Mouse (Mus musculus) spleen, adult 2 months (tissue): ENCODE data around the gene Sntb2. TPM values are rescaled to one million over a fixed set of nuclear protein-coding genes. Genes with fewer than 3 reads are reported as not detected.

Experiments
- DNase-seq, 2 experiments: peaks; one replicate each; pipeline versions ENCODE4 v3.0.0 to v3.0.0-alpha.2; 2012 to 2021; ENCODE audit warnings: low spot score in 2 of 2, low read depth in 1 of 2
- H3K27ac ChIP-seq: fragments of 200-500 bp; 2 replicates; pipeline ENCODE4 v1.5.1; 2012; ENCODE audit warnings: low read length, inconsistent platforms; ENCODE audit not compliant: insufficient read depth
- H3K27me3 ChIP-seq: fragments of 200-500 bp; 2 replicates; pipeline ENCODE4 v1.6.1; 2012; ENCODE audit warnings: mild to moderate bottlenecking, moderate library complexity, low read length, inconsistent platforms; ENCODE audit not compliant: control insufficient read depth, insufficient read depth
- H3K36me3 ChIP-seq: fragments of 200-500 bp; 2 replicates; pipeline ENCODE4 v1.6.1; 2012; ENCODE audit warnings: mild to moderate bottlenecking, low read length, inconsistent platforms; ENCODE audit not compliant: control insufficient read depth, insufficient read depth
- H3K4me1 ChIP-seq: fragments of 200-500 bp; 2 replicates; pipeline ENCODE4 v1.6.1; 2011; ENCODE audit warnings: inconsistent platforms; ENCODE audit not compliant: control insufficient read depth, insufficient read depth, insufficient read length
- H3K4me3 ChIP-seq: fragments of 200-500 bp; 2 replicates; pipeline ENCODE4 v1.5.1; 2011; ENCODE audit warnings: mild to moderate bottlenecking, inconsistent platforms; ENCODE audit not compliant: insufficient read depth, insufficient read length; ENCODE audit errors: extremely low read depth
- CTCF ChIP-seq: fragments of 200-500 bp; IDR thresholded peaks from 2 replicates; pipeline ENCODE4 v1.5.1; 2011; ENCODE audit warnings: mild to moderate bottlenecking, inconsistent platforms; ENCODE audit not compliant: insufficient read depth, insufficient read length, insufficient replicate concordance; ENCODE audit errors: extremely low read depth
- POLR2A ChIP-seq: fragments of 200-500 bp; IDR thresholded peaks from 2 replicates; pipeline ENCODE4 v1.6.1; 2011; ENCODE audit warnings: low read depth, low read length, inconsistent platforms
- WGBS: fragments of 180-500 bp; shearing (Covaris S2); methylation state at CpG from one replicate; pipeline ENCODE4 v1.1.7; 2018; 5-methylcytosine and 5-hydroxymethylcytosine counted together
- polyA plus RNA-seq: library from polyadenylated mRNA; depleted of rRNA; stranded (reverse); fragments of >200 nt; gene quantifications from 2 replicates; pipeline ENCODE4 v1.2.3, GENCODE M21; 2012

The Sntb2 gene
- polyA plus RNA-seq, 1 experiment, result 4.9 TPM

- H3K27ac ChIP-seq, result peak overlapping the region; percentile 33; the same call in 1 of the 2 replicates
- TF ChIP-seq CTCF, result no peak
- TF ChIP-seq POLR2A, result no peak
- 91% methylated on average over 5 of the region's 5 CpGs for WGBS
Observed at GRCm38 (mm10) chr8:106929921-106930320, 5.6 kb upstream of the Sntb2 start.

GRCm38 (mm10) chr8:106932376-106933065 lies 3.0 kb upstream of the Sntb2 start:
- Histone ChIP-seq H3K36me3 (no peaks in the 10 kb centered on the region), H3K4me3 (no peak overlapping the region), H3K27me3 (peaks cover 3% of the 10 kb centered on the region; the same call in 1 of the 2 replicates), H3K27ac (peak overlapping the region; percentile 68), H3K4me1 (no peaks in the 10 kb centered on the region)
- TF ChIP-seq CTCF, result no peak
- no peak for TF ChIP-seq POLR2A
- DNase-seq, result no peak
- WGBS, result 22% methylated on average over 22 of the region's 22 CpGs

More at GRCm38 (mm10) chr8:106929921-106930320, 5.6 kb upstream of the Sntb2 start:
- no peak overlapping the region for H3K4me3 ChIP-seq
- DNase-seq, result no peak
- no peaks in the 10 kb centered on the region for H3K36me3 ChIP-seq
- peaks cover 3% of the 10 kb centered on the region; the same call in 1 of the 2 replicates for H3K27me3 ChIP-seq
- H3K4me1 ChIP-seq, result no peaks in the 10 kb centered on the region

GRCm38 (mm10) chr8:106933506-106934143 lies 1.9 kb upstream of the Sntb2 start:
- TF ChIP-seq POLR2A, result no peak
- no peak for TF ChIP-seq CTCF
- H3K27ac ChIP-seq, result no peak overlapping the region
- H3K4me1 ChIP-seq, result no peaks in the 10 kb centered on the region
- no peak overlapping the region for H3K4me3 ChIP-seq
- no peak for DNase-seq
- peaks cover 3% of the 10 kb centered on the region; the same call in 1 of the 2 replicates for H3K27me3 ChIP-seq
- no peaks in the 10 kb centered on the region for H3K36me3 ChIP-seq
- 86% methylated on average over 4 of the region's 4 CpGs for WGBS

GRCm38 (mm10) chr8:106934226-106934977 lies 1.1 kb upstream of the Sntb2 start:
- Histone ChIP-seq H3K4me1 (no peaks in the 10 kb centered on the region), H3K27ac (no peak overlapping the region), H3K27me3 (peaks cover 3% of the 10 kb centered on the region; the same call in 1 of the 2 replicates), H3K4me3 (no peak overlapping the region), H3K36me3 (no peaks in the 10 kb centered on the region)
- WGBS, result 85% methylated on average over 16 of the region's 16 CpGs
- DNase-seq, result no peak
- TF ChIP-seq POLR2A, result no peak
- TF ChIP-seq CTCF, result no peak

- Histone ChIP-seq H3K27me3 (peaks cover 3% of the 10 kb centered on the region; the same call in 1 of the 2 replicates), H3K4me3 (peak overlapping the region; percentile 77), H3K27ac (peak overlapping the region; percentile 75), H3K4me1 (no peaks in the 10 kb centered on the region), H3K36me3 (no peaks in the 10 kb centered on the region)
- TF ChIP-seq CTCF, result no peak
- TF ChIP-seq POLR2A, result no peak
- peak in 1 of 2 experiments; percentile 33 for DNase-seq
- under 1% methylated on average over 60 of the region's 76 CpGs for WGBS
Observed at GRCm38 (mm10) chr8:106935899-106936477, 438 bp downstream of the Sntb2 start.

GRCm38 (mm10) chr8:106936478-106937051 lies 1.0 kb downstream of the Sntb2 start:
- Histone ChIP-seq H3K36me3 (no peaks in the 10 kb centered on the region), H3K27me3 (peaks cover 3% of the 10 kb centered on the region; the same call in 1 of the 2 replicates), H3K27ac (peak overlapping the region; percentile 75), H3K4me1 (no peaks in the 10 kb centered on the region), H3K4me3 (peak overlapping the region; percentile 77)
- TF ChIP-seq CTCF (no peak), POLR2A (no peak)
- DNase-seq, result no peak
- 2% methylated on average over 26 of the region's 26 CpGs for WGBS
